Mouse (Mus musculus) bone marrow macrophage, adult 2 months (primary cell): ENCODE results near the gene Trim25.

Source experiments
- CTCF ChIP-seq: IDR thresholded peaks from 2 replicates; pipeline ENCODE4 v1.5.1; 2012; ENCODE audit warnings: low read depth, mild to moderate bottlenecking, low read length, moderate library complexity
- POLR2A ChIP-seq: IDR thresholded peaks from 2 replicates; pipeline ENCODE4 v1.6.1; 2012; ENCODE audit warnings: mild to moderate bottlenecking, low read depth, low read length, borderline replicate concordance

DNA sequence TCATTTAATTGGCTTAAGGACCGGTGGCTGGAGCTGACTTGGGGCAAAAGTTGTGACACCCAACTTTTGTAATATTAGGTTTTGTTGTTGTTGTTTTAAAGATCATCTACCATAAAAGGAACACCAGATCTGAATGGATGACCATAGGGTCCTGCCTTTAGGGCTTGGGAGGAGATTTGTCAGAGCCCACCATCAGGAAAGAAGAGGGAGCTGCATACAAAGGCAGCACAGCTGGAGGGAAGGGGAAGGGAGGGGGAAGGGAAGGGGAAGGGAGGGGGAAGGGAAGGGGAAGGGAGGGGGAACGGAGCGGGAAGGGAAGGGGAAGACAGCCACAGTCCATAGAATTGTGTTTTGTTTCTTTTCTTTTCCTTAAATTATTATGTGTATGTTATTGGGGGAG, 770 bp upstream of the Trim25 start:
- no peak for TF ChIP-seq POLR2A
- TF ChIP-seq CTCF, result no peak
